Mouse (Mus musculus) limb, embryonic 12.5 days (tissue): Measurements from ENCODE around the gene Dapk2. TPM values are rescaled to one million over a fixed set of nuclear protein-coding genes. Genes with fewer than 3 reads are reported as not detected.

Experiments used
- ATAC-seq: fragments of 200-750 bp; cut with Nextera tagmentation; 2 replicates; pipeline ENCODE4 v1.8.0; 2017; ENCODE audit warnings: low read depth, moderate TSS enrichment; ENCODE audit not compliant: insufficient number of reproducible peaks, insufficient read depth, low FRiP score, low TSS enrichment
- H3K27ac ChIP-seq: fragments of 300-500 bp; sonication (generic); 2 replicates; pipeline ENCODE4 v1.5.1; 2016; ENCODE audit warnings: mild to moderate bottlenecking, moderate library complexity
- H3K27me3 ChIP-seq: fragments of 300-500 bp; sonication (generic); 2 replicates; pipeline ENCODE4 v1.6.1; 2016; ENCODE audit warnings: mild to moderate bottlenecking, moderate library complexity
- H3K36me3 ChIP-seq: fragments of 300-500 bp; sonication (generic); 2 replicates; pipeline ENCODE4 v1.6.1; 2016; ENCODE audit warnings: mild to moderate bottlenecking, moderate library complexity
- H3K4me1 ChIP-seq: fragments of 300-500 bp; sonication (generic); replicated peaks from 2 replicates; pipeline ENCODE4 v1.6.1; 2016
- H3K4me2 ChIP-seq: fragments of 300-500 bp; sonication (generic); 2 replicates; pipeline ENCODE4 v1.6.1; 2016; ENCODE audit warnings: mild to moderate bottlenecking, moderate library complexity
- H3K4me3 ChIP-seq: fragments of 300-500 bp; sonication (generic); replicated peaks from 2 replicates; pipeline ENCODE4 v1.5.1; 2016; ENCODE audit warnings: mild to moderate bottlenecking
- H3K9ac ChIP-seq: fragments of 300-500 bp; sonication (generic); replicated peaks from 2 replicates; pipeline ENCODE4 v1.6.1; 2016; ENCODE audit warnings: mild to moderate bottlenecking, moderate library complexity
- H3K9me3 ChIP-seq: fragments of 300-500 bp; sonication (generic); 2 replicates; pipeline ENCODE4 v1.6.1; 2016; ENCODE audit warnings: mild to moderate bottlenecking, moderate library complexity
- WGBS: fragments of 180-500 bp; shearing (Covaris S2); methylation state at CpG from one replicate; pipeline ENCODE4 v1.1.7; 2016; 5-methylcytosine and 5-hydroxymethylcytosine counted together
- polyA plus RNA-seq: library from polyadenylated mRNA; unstranded; fragments of >200 nt; fragmentation: Nextera tagmentation; extraction: Ambion mirVana; gene quantifications from 2 replicates; pipeline ENCODE4 v1.2.1, GENCODE M21; 2016

The Dapk2 gene
- polyA plus RNA-seq, 1 experiment from 2014 or later: 5.2 TPM

GRCm38 (mm10) chr9:66237742-66238141 is 79.7 kb downstream of the Dapk2 start:
- Histone ChIP-seq H3K4me3 (no peak overlapping the region), H3K9ac (no peak overlapping the region), H3K27ac (no peak overlapping the region), H3K9me3 (no peaks in the 10 kb centered on the region), H3K36me3 (no peaks in the 10 kb centered on the region), H3K4me1 (peaks cover 5% of the 10 kb centered on the region), H3K4me2 (no peak overlapping the region), H3K27me3 (no peaks in the 10 kb centered on the region)
- ATAC-seq: no peak
- WGBS: 83% methylated on average over 1 of the region's 1 CpGs

GRCm38 (mm10) chr9:66239173-66239572 is 81.2 kb downstream of the Dapk2 start:
- no peaks in the 10 kb centered on the region for H3K27me3 ChIP-seq
- H3K9me3 ChIP-seq: no peaks in the 10 kb centered on the region
- peaks cover 5% of the 10 kb centered on the region for H3K4me1 ChIP-seq
- H3K4me3 ChIP-seq: no peak overlapping the region
- 65% methylated on average over 7 of the region's 7 CpGs for WGBS
- no peak overlapping the region for H3K4me2 ChIP-seq
- no peak for ATAC-seq
- no peak overlapping the region for H3K9ac ChIP-seq
- H3K27ac ChIP-seq: no peak overlapping the region
- no peaks in the 10 kb centered on the region for H3K36me3 ChIP-seq

- no peaks in the 10 kb centered on the region for H3K36me3 ChIP-seq
- 70% methylated on average over 3 of the region's 3 CpGs for WGBS
- ATAC-seq: no peak
These were observed 81.7 kb downstream of the Dapk2 start for GRCm38 (mm10) chr9:66239691-66240090.

GRCm38 (mm10) chr9:66240493-66240892 is 82.5 kb downstream of the Dapk2 start:
- Histone ChIP-seq H3K27me3 (no peaks in the 10 kb centered on the region), H3K9ac (no peak overlapping the region), H3K9me3 (no peaks in the 10 kb centered on the region), H3K36me3 (no peaks in the 10 kb centered on the region), H3K4me2 (no peak overlapping the region), H3K4me1 (peaks cover 5% of the 10 kb centered on the region), H3K27ac (no peak overlapping the region), H3K4me3 (no peak overlapping the region)
- ATAC-seq: no peak
- WGBS: 63% methylated on average over 4 of the region's 4 CpGs

More at GRCm38 (mm10) chr9:66239691-66240090, 81.7 kb downstream of the Dapk2 start:
- no peak overlapping the region for H3K4me2 ChIP-seq
- H3K27me3 ChIP-seq: no peaks in the 10 kb centered on the region
- no peak overlapping the region for H3K27ac ChIP-seq
- peaks cover 5% of the 10 kb centered on the region for H3K4me1 ChIP-seq
- no peaks in the 10 kb centered on the region for H3K9me3 ChIP-seq
- H3K9ac ChIP-seq: no peak overlapping the region
- H3K4me3 ChIP-seq: no peak overlapping the region

GRCm38 (mm10) chr9:66240991-66241390 is 83.0 kb downstream of the Dapk2 start:
- H3K4me2 ChIP-seq: no peak overlapping the region
- ATAC-seq: no peak
- no peaks in the 10 kb centered on the region for H3K36me3 ChIP-seq
- no peak overlapping the region for H3K9ac ChIP-seq
- H3K27ac ChIP-seq: no peak overlapping the region
- no peak overlapping the region for H3K4me3 ChIP-seq
- peaks cover 5% of the 10 kb centered on the region for H3K4me1 ChIP-seq
- whole genome bisulfite sequencing: 60% methylated on average over 3 of the region's 3 CpGs
- no peaks in the 10 kb centered on the region for H3K9me3 ChIP-seq
- H3K27me3 ChIP-seq: no peaks in the 10 kb centered on the region

GRCm38 (mm10) chr9:66241722-66242121 is 83.7 kb downstream of the Dapk2 start:
- 80% methylated on average over 4 of the region's 4 CpGs for WGBS
- Histone ChIP-seq H3K4me2 (no peak overlapping the region), H3K27ac (no peak overlapping the region), H3K4me3 (no peak overlapping the region), H3K9me3 (no peaks in the 10 kb centered on the region), H3K36me3 (no peaks in the 10 kb centered on the region), H3K27me3 (no peaks in the 10 kb centered on the region), H3K9ac (no peak overlapping the region), H3K4me1 (peaks cover 5% of the 10 kb centered on the region)
- no peak for ATAC-seq

GRCm38 (mm10) chr9:66243240-66243639 is 85.2 kb downstream of the Dapk2 start:
- Histone ChIP-seq H3K27ac (no peak overlapping the region), H3K9me3 (no peaks in the 10 kb centered on the region), H3K4me3 (no peak overlapping the region), H3K36me3 (no peaks in the 10 kb centered on the region), H3K9ac (no peak overlapping the region), H3K27me3 (no peaks in the 10 kb centered on the region), H3K4me2 (no peak overlapping the region), H3K4me1 (peaks cover 5% of the 10 kb centered on the region)
- ATAC-seq: no peak
- WGBS: 67% methylated on average over 4 of the region's 4 CpGs

GRCm38 (mm10) chr9:66244079-66244478 is 86.1 kb downstream of the Dapk2 start:
- 85% methylated on average over 5 of the region's 5 CpGs for WGBS
- Histone ChIP-seq H3K4me3 (no peak overlapping the region), H3K9ac (no peak overlapping the region), H3K27me3 (no peaks in the 10 kb centered on the region), H3K4me1 (peaks cover 5% of the 10 kb centered on the region), H3K36me3 (no peaks in the 10 kb centered on the region), H3K27ac (no peak overlapping the region), H3K4me2 (no peak overlapping the region), H3K9me3 (no peaks in the 10 kb centered on the region)
- no peak for ATAC-seq

GRCm38 (mm10) chr9:66245707-66246106 is 87.7 kb downstream of the Dapk2 start:
- Histone ChIP-seq H3K27ac (no peak overlapping the region), H3K36me3 (no peaks in the 10 kb centered on the region), H3K27me3 (no peaks in the 10 kb centered on the region), H3K4me1 (peaks cover under 1% of the 10 kb centered on the region), H3K9me3 (no peaks in the 10 kb centered on the region), H3K4me3 (no peak overlapping the region), H3K9ac (no peak overlapping the region), H3K4me2 (no peak overlapping the region)
- ATAC-seq: no peak
- WGBS: 55% methylated on average over 4 of the region's 4 CpGs

- no peak overlapping the region for H3K4me3 ChIP-seq
- no peaks in the 10 kb centered on the region for H3K36me3 ChIP-seq
- H3K4me1 ChIP-seq: peaks cover 12% of the 10 kb centered on the region
- no peak for ATAC-seq
- no peak overlapping the region for H3K4me2 ChIP-seq
- no peaks in the 10 kb centered on the region for H3K9me3 ChIP-seq
- H3K27ac ChIP-seq: no peak overlapping the region
- WGBS: 86% methylated on average over 6 of the region's 6 CpGs
- no peaks in the 10 kb centered on the region for H3K27me3 ChIP-seq
- no peak overlapping the region for H3K9ac ChIP-seq
These were observed 91.3 kb downstream of the Dapk2 start for GRCm38 (mm10) chr9:66249281-66249680.

GRCm38 (mm10) chr9:66251159-66251691 is 93.2 kb downstream of the Dapk2 start:
- Histone ChIP-seq H3K9me3 (no peaks in the 10 kb centered on the region), H3K27ac (peak overlapping the region; percentile 64; the same call in 1 of the 2 replicates), H3K36me3 (no peaks in the 10 kb centered on the region), H3K27me3 (no peaks in the 10 kb centered on the region), H3K4me1 (peaks cover 12% of the 10 kb centered on the region), H3K4me2 (no peak overlapping the region), H3K9ac (no peak overlapping the region), H3K4me3 (no peak overlapping the region)
- WGBS: 17% methylated on average over 6 of the region's 6 CpGs
- peak; percentile 81 for ATAC-seq

GRCm38 (mm10) chr9:66261741-66262140 is 103.7 kb downstream of the Dapk2 start:
- Histone ChIP-seq H3K9ac (no peak overlapping the region), H3K27me3 (no peaks in the 10 kb centered on the region), H3K36me3 (no peaks in the 10 kb centered on the region), H3K27ac (no peak overlapping the region), H3K4me2 (no peak overlapping the region), H3K4me3 (no peak overlapping the region), H3K4me1 (no peaks in the 10 kb centered on the region), H3K9me3 (no peaks in the 10 kb centered on the region)
- ATAC-seq: no peak
- 70% methylated on average over 2 of the region's 2 CpGs for WGBS
